Mouse (Mus musculus): ENCODE data around the gene Gnpnat1. TPM values are rescaled to one million over a fixed set of nuclear protein-coding genes. Genes with fewer than 3 reads are reported as not detected.

The Gnpnat1 gene
- polyA plus RNA-seq, 1 experiment from 2014 or later, result 23.2 TPM

DNA sequence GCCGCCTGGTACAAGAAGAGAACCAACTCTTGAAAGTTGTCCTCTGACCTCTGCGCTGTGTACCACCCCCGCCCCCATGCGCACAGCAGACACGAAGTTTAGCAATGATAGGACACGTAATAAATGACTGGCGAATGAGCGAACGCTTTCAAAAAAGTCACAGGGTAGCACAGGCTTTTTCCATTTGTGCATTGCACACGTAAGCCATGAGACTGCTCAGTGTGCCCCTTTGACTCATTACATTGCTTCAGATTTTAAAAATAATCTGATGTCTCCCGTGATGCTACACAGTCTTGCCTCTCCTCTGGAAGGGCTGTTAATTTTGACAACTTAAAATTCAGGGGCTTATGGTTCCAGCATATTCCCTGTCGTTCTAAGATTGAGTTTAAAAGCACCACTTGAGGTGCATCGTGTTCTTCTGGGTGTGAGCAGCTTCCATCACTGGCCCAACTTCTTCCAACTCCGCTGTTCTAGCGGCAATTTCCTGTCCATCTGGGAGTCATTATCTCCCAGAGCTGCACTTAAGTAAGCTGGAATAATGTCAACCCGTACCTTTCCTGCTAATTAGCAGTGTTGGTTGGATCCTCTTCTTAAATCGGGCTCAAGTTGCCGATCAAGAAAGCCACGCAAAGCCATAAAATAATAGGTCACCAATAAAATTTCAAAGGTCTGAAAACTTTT is 33.7 kb upstream of the Gnpnat1 start:
- Histone ChIP-seq H3K4me1 (no peaks in the 10 kb centered on the region), H3K9ac (replicated peaks) (no peak overlapping the region), H3K4me2 (replicated peaks) (no peak overlapping the region), H3K27me3 (no peaks in the 10 kb centered on the region), H3K4me3 (no peak overlapping the region), H3K9me3 (no peaks in the 10 kb centered on the region), H3K36me3 (no peaks in the 10 kb centered on the region), H3K27ac (replicated peaks) (no peak overlapping the region)
- WGBS, result 80% methylated on average over 19 of the region's 19 CpGs
- ATAC-seq (replicated peaks), result no peak

DNA sequence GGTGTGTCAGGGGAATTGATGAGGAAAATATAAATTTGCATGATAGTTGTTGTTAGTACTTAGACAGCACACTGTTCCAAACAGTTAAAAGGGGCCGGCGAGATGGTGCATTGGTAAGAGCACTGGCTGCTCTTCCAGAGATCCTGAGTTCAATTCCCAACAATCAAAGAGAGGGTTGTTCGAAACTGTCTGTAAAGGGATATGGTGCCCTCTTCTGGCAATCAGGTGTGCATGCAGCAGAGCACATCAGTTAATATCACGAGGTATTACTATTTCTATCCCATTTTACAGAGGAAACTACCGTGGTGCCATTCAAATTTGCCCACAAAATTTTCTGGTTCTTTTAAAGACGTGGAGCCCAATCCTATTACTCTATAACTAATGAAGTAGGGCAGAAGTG is 29.5 kb upstream of the Gnpnat1 start:
- ATAC-seq (replicated peaks), result no peak
- no peak overlapping the region for H3K9ac ChIP-seq (replicated peaks)
- H3K4me1 ChIP-seq, result no peaks in the 10 kb centered on the region
- H3K9me3 ChIP-seq, result 0 out of 2 replicates have a peak, but pooled peaks cover 5% of the 10 kb centered on the region
- H3K27ac ChIP-seq (replicated peaks), result no peak overlapping the region
- H3K27me3 ChIP-seq, result no peaks in the 10 kb centered on the region
- WGBS, result 75% methylated on average over 6 of the region's 6 CpGs
- no peak overlapping the region for H3K4me2 ChIP-seq (replicated peaks)
- H3K4me3 ChIP-seq, result no peak overlapping the region
- no peaks in the 10 kb centered on the region for H3K36me3 ChIP-seq

DNA sequence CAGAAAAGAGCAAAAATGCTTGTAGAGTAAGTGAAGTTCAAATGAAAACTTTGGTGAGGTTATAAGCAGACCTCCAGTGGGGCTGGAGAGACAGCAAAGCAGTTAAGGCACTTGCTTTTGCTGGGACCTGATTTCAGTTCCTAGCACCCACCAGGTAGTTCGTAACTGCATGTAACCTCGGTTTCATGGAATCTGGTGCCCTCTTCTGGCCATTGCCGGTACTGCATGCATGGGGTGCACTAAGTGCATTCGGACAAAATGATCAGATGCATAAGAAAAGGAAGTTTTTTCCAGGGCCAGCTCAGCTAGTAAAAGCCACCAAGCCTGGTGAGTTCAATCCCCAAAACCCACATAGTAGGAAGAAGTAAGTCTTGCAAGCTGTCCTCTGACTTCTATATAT is 27.3 kb upstream of the Gnpnat1 start:
- Histone ChIP-seq H3K27me3 (no peaks in the 10 kb centered on the region), H3K4me3 (no peak overlapping the region), H3K4me1 (no peaks in the 10 kb centered on the region), H3K9ac (replicated peaks) (no peak overlapping the region), H3K9me3 (0 out of 2 replicates have a peak, but pooled peaks cover 5% of the 10 kb centered on the region), H3K27ac (replicated peaks) (no peak overlapping the region), H3K4me2 (replicated peaks) (no peak overlapping the region), H3K36me3 (no peaks in the 10 kb centered on the region)
- WGBS, result 76% methylated on average over 4 of the region's 4 CpGs
- no peak for ATAC-seq (replicated peaks)

GRCm38 (mm10) chr14:45430066-45430842 is 25.5 kb upstream of the Gnpnat1 start:
- WGBS, result 90% methylated on average over 13 of the region's 13 CpGs
- no peak overlapping the region for H3K4me2 ChIP-seq (replicated peaks)
- H3K27me3 ChIP-seq, result no peaks in the 10 kb centered on the region
- 0 out of 2 replicates have a peak, but pooled peaks cover 11% of the 10 kb centered on the region for H3K9me3 ChIP-seq
- no peaks in the 10 kb centered on the region for H3K36me3 ChIP-seq
- no peaks in the 10 kb centered on the region for H3K4me1 ChIP-seq
- H3K27ac ChIP-seq (replicated peaks), result no peak overlapping the region
- no peak overlapping the region for H3K9ac ChIP-seq (replicated peaks)
- no peak overlapping the region for H3K4me3 ChIP-seq
- no peak for ATAC-seq (replicated peaks)

DNA sequence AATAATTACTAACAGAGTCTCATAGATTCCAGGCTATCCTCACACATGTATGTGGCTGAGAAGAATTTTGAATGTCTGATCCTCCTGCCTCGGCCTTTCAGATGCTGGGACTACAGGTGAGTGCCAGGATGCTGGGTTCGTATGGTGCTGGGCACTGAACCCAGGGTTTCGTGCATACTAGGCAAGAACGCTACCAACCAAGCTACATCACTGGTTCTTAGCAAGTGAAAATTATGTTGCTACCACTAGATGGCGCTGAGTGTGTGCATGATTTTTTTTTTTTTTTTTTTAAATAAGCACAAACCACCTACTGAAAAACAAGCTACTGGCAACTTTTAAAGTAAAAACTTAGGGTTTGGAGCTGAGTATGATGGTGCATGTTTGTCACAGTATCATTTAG is 18.5 kb upstream of the Gnpnat1 start:
- Histone ChIP-seq H3K27ac (replicated peaks) (no peak overlapping the region), H3K36me3 (no peaks in the 10 kb centered on the region), H3K27me3 (no peaks in the 10 kb centered on the region), H3K9me3 (0 out of 2 replicates have a peak, but pooled peaks cover 6% of the 10 kb centered on the region), H3K4me3 (no peak overlapping the region), H3K4me2 (replicated peaks) (no peak overlapping the region), H3K9ac (replicated peaks) (no peak overlapping the region), H3K4me1 (no peaks in the 10 kb centered on the region)
- ATAC-seq (replicated peaks), result peak; percentile 87
- 12% methylated on average over 5 of the region's 5 CpGs for WGBS

- Histone ChIP-seq H3K36me3 (no peaks in the 10 kb centered on the region), H3K4me2 (replicated peaks) (no peak overlapping the region), H3K4me1 (no peaks in the 10 kb centered on the region), H3K9me3 (0 out of 2 replicates have a peak, but pooled peaks cover 6% of the 10 kb centered on the region), H3K9ac (replicated peaks) (no peak overlapping the region), H3K4me3 (no peak overlapping the region), H3K27ac (replicated peaks) (no peak overlapping the region), H3K27me3 (no peaks in the 10 kb centered on the region)
- WGBS, result 61% methylated on average over 4 of the region's 4 CpGs
- ATAC-seq (replicated peaks), result no peak
Measured at GRCm38 (mm10) chr14:45422371-45422770, 17.7 kb upstream of the Gnpnat1 start.

- WGBS, result 77% methylated on average over 4 of the region's 4 CpGs
- Histone ChIP-seq H3K27ac (replicated peaks) (no peak overlapping the region), H3K4me3 (no peak overlapping the region), H3K9me3 (no peaks in the 10 kb centered on the region), H3K36me3 (no peaks in the 10 kb centered on the region), H3K27me3 (no peaks in the 10 kb centered on the region), H3K4me1 (no peaks in the 10 kb centered on the region), H3K9ac (replicated peaks) (no peak overlapping the region), H3K4me2 (replicated peaks) (no peak overlapping the region)
- no peak for ATAC-seq (replicated peaks)
Measured at GRCm38 (mm10) chr14:45419323-45419722, 14.6 kb upstream of the Gnpnat1 start.

DNA sequence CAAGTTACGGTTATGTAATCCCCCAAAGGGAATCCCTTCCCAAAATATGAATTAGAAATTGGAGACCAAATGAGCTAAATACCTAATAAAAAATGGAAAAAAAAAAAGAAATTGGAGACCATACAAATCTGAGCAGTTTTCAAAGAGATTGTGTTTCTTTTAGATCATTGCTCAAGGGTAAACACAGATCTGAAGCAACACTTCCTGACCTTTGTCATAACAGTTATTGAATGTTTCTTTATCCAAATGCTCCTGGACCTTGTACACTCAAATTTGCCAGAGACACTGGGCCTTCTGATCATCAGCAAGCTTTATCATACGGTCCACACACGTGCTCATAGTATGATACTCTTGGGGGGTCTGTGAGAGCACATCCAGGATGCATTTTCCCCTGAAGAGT is 13.8 kb upstream of the Gnpnat1 start:
- WGBS, result 88% methylated on average over 3 of the region's 3 CpGs
- ATAC-seq (replicated peaks), result no peak

DNA sequence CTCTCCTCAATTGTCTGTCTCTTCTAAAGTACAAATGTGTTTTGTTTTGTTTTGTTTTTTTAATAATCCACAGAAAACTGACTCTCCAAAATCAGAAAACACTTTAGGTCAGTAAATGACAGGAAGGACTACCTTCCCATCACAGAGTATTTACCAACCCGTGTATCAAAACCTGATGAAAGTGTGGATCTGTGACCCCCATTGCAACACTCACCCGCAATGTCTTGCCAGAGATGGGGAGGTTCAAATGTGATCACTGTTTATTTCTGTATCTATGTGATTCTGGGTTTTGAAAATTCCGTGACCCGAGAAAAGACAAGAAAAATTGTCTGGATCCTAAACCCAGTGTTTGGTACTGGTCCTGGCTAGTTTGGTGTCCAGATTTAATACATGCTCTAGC is 11.6 kb upstream of the Gnpnat1 start:
- H3K9me3 ChIP-seq, result no peaks in the 10 kb centered on the region
- 94% methylated on average over 4 of the region's 4 CpGs for WGBS
- no peak for ATAC-seq (replicated peaks)

More for the DNA sequence above, 13.8 kb upstream of the Gnpnat1 start:
- Histone ChIP-seq H3K4me1 (no peaks in the 10 kb centered on the region), H3K27ac (replicated peaks) (no peak overlapping the region), H3K4me2 (replicated peaks) (no peak overlapping the region), H3K9ac (replicated peaks) (no peak overlapping the region), H3K9me3 (no peaks in the 10 kb centered on the region), H3K36me3 (no peaks in the 10 kb centered on the region), H3K4me3 (no peak overlapping the region), H3K27me3 (no peaks in the 10 kb centered on the region)

DNA sequence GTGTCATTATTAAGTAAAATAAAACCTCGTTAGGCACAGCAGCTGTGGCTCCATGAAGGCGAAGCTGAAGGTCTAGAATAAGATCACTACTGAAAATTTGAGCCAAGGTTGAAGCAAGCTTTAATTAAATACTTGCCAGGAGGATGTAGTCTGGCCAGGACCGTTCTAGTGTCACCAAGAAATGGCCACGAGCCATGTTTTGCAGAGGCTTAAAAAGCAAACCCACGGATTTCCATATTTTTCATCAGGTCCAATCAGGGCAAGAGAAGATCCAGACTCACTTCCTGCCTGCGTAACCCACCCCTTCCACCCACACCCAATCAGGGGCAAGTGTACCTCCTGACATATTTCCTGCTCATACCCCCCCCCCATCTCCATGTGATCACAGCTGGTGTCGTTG is 1.1 kb downstream of the Gnpnat1 start:
- Histone ChIP-seq H3K4me2 (replicated peaks) (no peak overlapping the region), H3K27me3 (no peaks in the 10 kb centered on the region), H3K9ac (replicated peaks) (no peak overlapping the region), H3K9me3 (no peaks in the 10 kb centered on the region), H3K36me3 (no peaks in the 10 kb centered on the region), H3K27ac (replicated peaks) (no peak overlapping the region), H3K4me1 (no peaks in the 10 kb centered on the region), H3K4me3 (no peak overlapping the region)
- no peak for ATAC-seq (replicated peaks)
- 68% methylated on average over 7 of the region's 7 CpGs for WGBS

More for the DNA sequence above, 11.6 kb upstream of the Gnpnat1 start:
- Histone ChIP-seq H3K9ac (replicated peaks) (no peak overlapping the region), H3K36me3 (no peaks in the 10 kb centered on the region), H3K4me3 (no peak overlapping the region), H3K27ac (replicated peaks) (no peak overlapping the region), H3K4me2 (replicated peaks) (no peak overlapping the region), H3K4me1 (no peaks in the 10 kb centered on the region), H3K27me3 (no peaks in the 10 kb centered on the region)

GRCm38 (mm10) chr14:45399836-45400235 is 4.9 kb downstream of the Gnpnat1 start:
- 84% methylated on average over 3 of the region's 3 CpGs for WGBS

DNA sequence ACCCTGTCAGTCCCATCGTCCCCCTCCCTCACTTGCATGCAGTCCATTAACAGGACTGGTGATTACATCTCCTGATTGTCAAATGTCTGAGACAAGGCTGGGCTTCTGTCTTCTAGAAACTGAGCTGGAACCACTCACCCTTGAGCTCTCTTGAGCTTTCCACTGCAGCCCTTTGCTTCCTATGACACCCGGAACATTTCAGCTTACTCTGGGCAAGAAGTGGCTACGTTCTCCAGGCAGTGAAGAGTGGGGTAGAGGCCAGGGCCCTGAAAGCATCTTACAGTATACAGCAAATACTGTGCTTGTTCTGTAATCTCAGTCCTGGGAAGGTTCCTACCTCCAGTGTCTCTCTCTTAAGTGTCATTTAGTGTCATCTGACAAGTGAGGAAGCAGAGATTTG is 15.5 kb downstream of the Gnpnat1 start:
- no peaks in the 10 kb centered on the region for H3K9me3 ChIP-seq
- H3K27me3 ChIP-seq, result no peaks in the 10 kb centered on the region
- H3K27ac ChIP-seq (replicated peaks), result peak overlapping the region; percentile 43
- H3K4me2 ChIP-seq (replicated peaks), result peak overlapping the region; percentile 91
- no peak for ATAC-seq (replicated peaks)
- H3K9ac ChIP-seq (replicated peaks), result peak overlapping the region; percentile 68
- peaks cover 17% of the 10 kb centered on the region for H3K4me1 ChIP-seq
- 20% methylated on average over 3 of the region's 3 CpGs for WGBS
- H3K4me3 ChIP-seq, result peak overlapping the region; percentile 57
- H3K36me3 ChIP-seq, result no peaks in the 10 kb centered on the region

More at GRCm38 (mm10) chr14:45399836-45400235, 4.9 kb downstream of the Gnpnat1 start:
- ATAC-seq (replicated peaks), result no peak
- no peak overlapping the region for H3K27ac ChIP-seq (replicated peaks)
- H3K4me2 ChIP-seq (replicated peaks), result no peak overlapping the region
- no peak overlapping the region for H3K4me3 ChIP-seq
- H3K27me3 ChIP-seq, result no peaks in the 10 kb centered on the region
- no peaks in the 10 kb centered on the region for H3K36me3 ChIP-seq
- H3K9me3 ChIP-seq, result no peaks in the 10 kb centered on the region
- H3K4me1 ChIP-seq, result no peaks in the 10 kb centered on the region
- no peak overlapping the region for H3K9ac ChIP-seq (replicated peaks)
